Mouse (Mus musculus): ENCODE results near the gene Tenm2.

The Tenm2 gene

GRCm38 (mm10) chr11:36592471-36592870, 643.3 kb downstream of the Tenm2 start:
- no peak for DNase-seq (ENCODE audit: low spot score in 2 of 2)

- DNase-seq (ENCODE audit: low spot score in 2 of 2), result no peak
Measured at GRCm38 (mm10) chr11:36566146-36566545, 669.6 kb downstream of the Tenm2 start.

GRCm38 (mm10) chr11:36562851-36563250, 672.9 kb downstream of the Tenm2 start:
- no peak for DNase-seq (ENCODE audit: low spot score in 2 of 2)

GRCm38 (mm10) chr11:36560785-36561548, 674.8 kb downstream of the Tenm2 start:
- no peak for DNase-seq (ENCODE audit: low spot score in 2 of 2)

- no peak for DNase-seq (ENCODE audit: low spot score in 2 of 2)
Measured at GRCm38 (mm10) chr11:36557316-36557715, 678.4 kb downstream of the Tenm2 start.

GRCm38 (mm10) chr11:36553286-36553685, 682.5 kb downstream of the Tenm2 start:
- no peak for DNase-seq (ENCODE audit: low spot score in 2 of 2)

GRCm38 (mm10) chr11:36550649-36551048, 685.1 kb downstream of the Tenm2 start:
- DNase-seq (ENCODE audit: low spot score in 2 of 2), result no peak

- no peak for DNase-seq (ENCODE audit: low spot score in 2 of 2)
Measured at GRCm38 (mm10) chr11:36549398-36550139, 686.2 kb downstream of the Tenm2 start.

GRCm38 (mm10) chr11:36548139-36548538, 687.6 kb downstream of the Tenm2 start:
- DNase-seq (ENCODE audit: low spot score in 2 of 2), result no peak

- no peak for DNase-seq (ENCODE audit: low spot score in 2 of 2)
Measured at GRCm38 (mm10) chr11:36538144-36538543, 697.6 kb downstream of the Tenm2 start.

- DNase-seq (ENCODE audit: low spot score in 2 of 2), result no peak
Measured at GRCm38 (mm10) chr11:36537573-36538133, 698.1 kb downstream of the Tenm2 start.

GRCm38 (mm10) chr11:36535591-36535990, 700.2 kb downstream of the Tenm2 start:
- no peak for DNase-seq (ENCODE audit: low spot score in 2 of 2)

GRCm38 (mm10) chr11:36531614-36532013, 704.1 kb downstream of the Tenm2 start:
- DNase-seq (ENCODE audit: low spot score in 2 of 2), result no peak

GRCm38 (mm10) chr11:36527509-36527908, 708.3 kb downstream of the Tenm2 start:
- DNase-seq (ENCODE audit: low spot score in 2 of 2), result no peak

GRCm38 (mm10) chr11:36526381-36526780, 709.4 kb downstream of the Tenm2 start:
- DNase-seq (ENCODE audit: low spot score in 2 of 2), result peak in 1 of 2 experiments; percentile 1

GRCm38 (mm10) chr11:36512468-36512867, 723.3 kb downstream of the Tenm2 start:
- no peak for DNase-seq (ENCODE audit: low spot score in 2 of 2)

GRCm38 (mm10) chr11:36508312-36508711, 727.5 kb downstream of the Tenm2 start:
- DNase-seq (ENCODE audit: low spot score in 2 of 2), result no peak

GRCm38 (mm10) chr11:36494898-36495548, 740.7 kb downstream of the Tenm2 start:
- no peak for DNase-seq (ENCODE audit: low spot score in 2 of 2)

GRCm38 (mm10) chr11:36492274-36492673, 743.5 kb downstream of the Tenm2 start:
- no peak for DNase-seq (ENCODE audit: low spot score in 2 of 2)

- no peak for DNase-seq (ENCODE audit: low spot score in 2 of 2)
Measured at GRCm38 (mm10) chr11:36490085-36490484, 745.7 kb downstream of the Tenm2 start.

GRCm38 (mm10) chr11:36488666-36489065, 747.1 kb downstream of the Tenm2 start:
- no peak for DNase-seq (ENCODE audit: low spot score in 2 of 2)

- DNase-seq (ENCODE audit: low spot score in 2 of 2), result no peak
Measured at GRCm38 (mm10) chr11:36486092-36486491, 749.7 kb downstream of the Tenm2 start.
